Mouse (Mus musculus) left cerebral cortex, postnatal 4 days (tissue): ENCODE measurements around the gene Dlg2. TPM values are rescaled to one million over a fixed set of nuclear protein-coding genes. Genes with fewer than 3 reads are reported as not detected.

Experiments used
- DNase-seq: peaks from one replicate; pipeline ENCODE4 v3.0.0-alpha.2; 2022
- intact Hi-C: fragments of 180-260 bp; cut with DNase I; formaldehyde crosslinking; loops from one replicate; pipeline ENCODE4 v1.15.1; 2025
- total RNA-seq, 2 experiments: library from RNA; stranded (reverse); gene quantifications; 2 replicates each; pipeline ENCODE4 v1.2.3; 2021

Gene Dlg2
- total RNA-seq, 2 experiments from 2014 or later, result 316 to 332 TPM

GRCm38 (mm10) chr7:91542597-91543285 is 1066.3 kb downstream of the Dlg2 start:
- DNase-seq, result peak; percentile 53
- intact Hi-C loops, result no loop called here

- intact Hi-C loops, result no loop called here
- no peak for DNase-seq
Observed at GRCm38 (mm10) chr7:91543286-91543650, 1066.8 kb downstream of the Dlg2 start.

- no peak for DNase-seq
- intact Hi-C loops, result no loop called here
Observed at GRCm38 (mm10) chr7:91544600-91544999, 1068.1 kb downstream of the Dlg2 start.

GRCm38 (mm10) chr7:91548796-91549195 is 1072.3 kb downstream of the Dlg2 start:
- intact Hi-C loops, result no loop called here

GRCm38 (mm10) chr7:91557582-91557981 is 1081.1 kb downstream of the Dlg2 start:
- no peak for DNase-seq
- intact Hi-C loops, result no loop called here

More at GRCm38 (mm10) chr7:91548796-91549195, 1072.3 kb downstream of the Dlg2 start:
- DNase-seq, result no peak

GRCm38 (mm10) chr7:91567423-91567822 is 1091.0 kb downstream of the Dlg2 start:
- DNase-seq, result no peak
- intact Hi-C loops, result no loop called here

- intact Hi-C loops, result no loop called here
- DNase-seq, result no peak
Observed at GRCm38 (mm10) chr7:91570969-91571368, 1094.5 kb downstream of the Dlg2 start.

- intact Hi-C loops, result no loop called here
- peak; percentile 90 for DNase-seq
Observed at GRCm38 (mm10) chr7:91572666-91573065, 1096.2 kb downstream of the Dlg2 start.

- intact Hi-C loops, result no loop called here
- DNase-seq, result no peak
Observed at GRCm38 (mm10) chr7:91573321-91573720, 1096.8 kb downstream of the Dlg2 start.

- DNase-seq, result no peak
- intact Hi-C loops, result no loop called here
Observed at GRCm38 (mm10) chr7:91576216-91576615, 1099.7 kb downstream of the Dlg2 start.

- peak; percentile 16 for DNase-seq
- intact Hi-C loops, result no loop called here
Observed at GRCm38 (mm10) chr7:91582203-91582602, 1105.7 kb downstream of the Dlg2 start.

GRCm38 (mm10) chr7:91583566-91583965 is 1107.1 kb downstream of the Dlg2 start:
- intact Hi-C loops, result no loop called here
- DNase-seq, result no peak

GRCm38 (mm10) chr7:91591261-91592170 is 1115.0 kb downstream of the Dlg2 start:
- intact Hi-C loops, result no loop called here
- no peak for DNase-seq

- no peak for DNase-seq
- intact Hi-C loops, result no loop called here
Observed at GRCm38 (mm10) chr7:91598549-91598948, 1122.1 kb downstream of the Dlg2 start.

- DNase-seq, result no peak
- intact Hi-C loops, result no loop called here
Observed at GRCm38 (mm10) chr7:91601307-91601706, 1124.8 kb downstream of the Dlg2 start.

- peak; percentile 7 for DNase-seq
- intact Hi-C loops, result no loop called here
Observed at GRCm38 (mm10) chr7:91603561-91603960, 1127.1 kb downstream of the Dlg2 start.

- intact Hi-C loops, result no loop called here
- DNase-seq, result no peak
Observed at GRCm38 (mm10) chr7:91653033-91653432, 1176.6 kb downstream of the Dlg2 start.

GRCm38 (mm10) chr7:91659498-91659897 is 1183.0 kb downstream of the Dlg2 start:
- intact Hi-C loops, result no loop called here
- DNase-seq, result peak; percentile 16

- DNase-seq, result no peak
- intact Hi-C loops, result no loop called here
Observed at GRCm38 (mm10) chr7:91672236-91673017, 1196.0 kb downstream of the Dlg2 start.

- intact Hi-C loops, result no loop called here
- no peak for DNase-seq
Observed at GRCm38 (mm10) chr7:91674401-91674800, 1197.9 kb downstream of the Dlg2 start.

- DNase-seq, result no peak
- intact Hi-C loops, result no loop called here
Observed at GRCm38 (mm10) chr7:91677934-91678333, 1201.5 kb downstream of the Dlg2 start.
